Mouse (Mus musculus) regulatory T cell (primary cell): ENCODE data around the gene Cdhr2.

Experiments used
- in situ Hi-C: fragments of 300-600 bp; cut with MboI, MseI; formaldehyde crosslinking; loops from one replicate; pipeline ENCODE4 v1.15.1; 2025; ENCODE audit warnings: high pct_unique_total_duplicates

The Cdhr2 gene

GRCm38 (mm10) chr13:54749061-54749863, 48.0 kb downstream of the Cdhr2 start:
- in situ Hi-C loops = no loop called here

- in situ Hi-C loops = no loop called here
Measured at GRCm38 (mm10) chr13:54749864-54750411, 48.7 kb downstream of the Cdhr2 start, which contains the start of gene Gprin1. Gene Gprin1, minus strand, starts transcription at chr13:54749874.

DNA sequence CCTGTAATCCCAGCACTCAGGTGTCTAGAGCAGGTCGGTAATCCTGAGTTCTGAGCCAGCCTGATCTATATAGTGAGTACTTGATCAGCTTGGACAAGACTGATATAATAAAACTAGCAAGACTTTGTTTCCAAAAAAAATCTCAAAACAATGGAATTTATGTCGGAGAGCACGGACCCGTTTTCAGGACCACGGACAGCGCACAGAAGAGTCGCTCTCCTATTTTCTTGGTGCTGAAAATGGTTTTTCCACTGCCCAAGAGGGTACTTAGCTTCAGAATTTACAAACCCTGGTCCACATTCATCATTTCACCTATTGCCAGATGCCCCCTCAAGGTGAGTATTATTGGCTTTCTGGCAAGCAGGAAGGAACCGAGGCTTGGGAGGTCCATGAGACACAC, 49.4 kb downstream of the Cdhr2 start:
- in situ Hi-C loops = no loop called here

DNA sequence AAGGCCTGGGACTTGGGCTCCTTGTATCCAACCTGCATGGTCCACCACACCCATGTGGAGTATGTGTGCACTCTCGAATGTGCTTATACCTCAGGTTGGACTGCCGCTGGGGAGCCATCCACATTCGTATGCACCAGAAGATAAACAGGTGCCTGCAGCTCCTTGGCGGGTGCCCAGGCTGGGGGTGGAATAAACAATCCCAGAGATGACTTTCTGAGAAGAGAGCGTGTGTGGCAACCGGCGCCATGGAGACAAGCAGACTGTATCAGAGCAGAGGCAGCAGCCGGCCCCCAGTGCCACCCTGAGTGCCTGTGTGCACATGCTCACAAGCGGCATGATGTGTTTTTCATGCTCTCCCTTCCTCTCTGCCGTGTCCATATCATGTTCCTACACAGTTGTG, 51.4 kb downstream of the Cdhr2 start:
- in situ Hi-C loops = no loop called here

- in situ Hi-C loops = no loop called here
Measured at GRCm38 (mm10) chr13:54753733-54754132, 52.5 kb downstream of the Cdhr2 start.

- in situ Hi-C loops = no loop called here
Measured at GRCm38 (mm10) chr13:54754169-54755080, 53.2 kb downstream of the Cdhr2 start.

DNA sequence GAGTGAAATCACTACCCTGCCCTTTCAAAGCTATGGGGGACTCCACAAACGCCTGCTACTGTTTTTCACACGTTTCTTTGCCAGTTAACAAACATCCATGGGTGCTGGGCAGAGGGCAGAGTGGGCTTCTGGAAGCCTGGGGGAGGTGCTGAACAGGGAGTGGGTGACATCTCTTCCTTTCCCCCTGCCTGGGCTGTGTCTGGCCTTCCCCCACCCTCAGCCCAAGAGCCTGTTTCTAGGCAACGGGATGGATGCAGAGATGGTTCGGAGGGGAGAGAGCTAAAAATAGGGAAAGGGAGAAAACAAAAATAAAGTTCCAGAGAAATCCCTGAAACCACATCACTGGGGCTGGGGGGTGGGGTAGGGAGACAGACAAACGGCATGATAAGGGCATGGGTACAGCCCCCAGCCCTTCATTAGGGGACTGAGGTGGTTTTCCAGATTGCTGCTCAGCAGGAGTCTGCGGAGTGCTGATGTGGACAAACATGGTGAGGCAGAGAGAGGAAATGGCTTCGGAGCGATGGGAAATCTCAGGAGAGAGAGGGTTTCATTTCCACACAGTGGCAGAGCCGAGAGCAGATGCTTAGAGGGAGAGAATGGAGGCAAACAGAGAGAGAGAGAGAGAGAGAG, 54.1 kb downstream of the Cdhr2 start:
- in situ Hi-C loops = no loop called here

DNA sequence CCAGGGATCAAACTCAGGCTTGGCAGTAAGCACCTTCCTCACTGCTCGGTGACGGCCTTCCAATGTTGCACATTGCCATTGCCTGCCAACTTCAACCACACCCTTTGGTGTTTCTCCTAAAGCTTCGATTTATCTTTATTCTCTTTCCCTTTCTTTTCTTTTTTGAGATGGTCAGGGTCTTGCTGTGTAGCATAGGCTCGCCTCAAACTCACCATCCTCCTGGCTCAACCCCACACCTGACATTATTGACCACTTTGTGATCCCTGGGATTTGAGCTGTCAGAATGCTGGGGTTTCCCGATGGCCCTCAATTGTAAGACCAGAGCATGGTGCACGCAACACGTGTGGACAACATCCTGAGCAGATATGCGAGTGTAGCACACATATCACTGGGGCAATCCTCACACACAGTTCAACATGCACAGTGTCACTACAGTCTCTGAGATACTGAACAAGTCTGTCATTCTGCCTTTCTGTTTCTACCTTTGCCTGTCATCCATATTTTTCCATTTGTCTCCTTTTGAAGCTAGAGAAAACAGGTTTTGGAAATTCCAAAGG, 55.0 kb downstream of the Cdhr2 start:
- in situ Hi-C loops = no loop called here

- in situ Hi-C loops = no loop called here
Measured at GRCm38 (mm10) chr13:54757093-54757830, 56.0 kb downstream of the Cdhr2 start.

GRCm38 (mm10) chr13:54758045-54758755, 56.9 kb downstream of the Cdhr2 start:
- in situ Hi-C loops = no loop called here

GRCm38 (mm10) chr13:54758756-54759470, 57.7 kb downstream of the Cdhr2 start:
- in situ Hi-C loops = no loop called here

DNA sequence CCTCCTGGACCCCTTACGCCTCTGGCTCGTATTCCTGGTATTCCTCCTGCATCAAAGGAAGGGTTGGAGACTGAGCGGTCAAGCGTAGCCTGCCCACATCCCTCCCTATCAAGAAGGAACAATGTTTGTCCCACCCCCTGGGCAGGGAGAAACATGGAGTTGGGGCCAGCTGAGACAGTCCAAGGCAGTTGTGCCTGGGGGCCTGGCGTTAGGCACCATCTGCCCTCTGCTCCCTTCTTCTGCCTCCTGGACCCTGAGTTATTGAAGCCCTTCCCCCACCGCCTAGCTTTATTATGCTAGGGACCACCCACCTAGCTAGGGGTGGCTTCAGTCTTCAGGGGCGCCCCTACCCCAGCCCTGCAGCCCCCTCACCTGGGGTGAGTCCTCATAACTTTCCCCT, 58.2 kb downstream of the Cdhr2 start:
- in situ Hi-C loops = no loop called here

- in situ Hi-C loops = no loop called here
Measured at GRCm38 (mm10) chr13:54760164-54760795, 59.0 kb downstream of the Cdhr2 start.

DNA sequence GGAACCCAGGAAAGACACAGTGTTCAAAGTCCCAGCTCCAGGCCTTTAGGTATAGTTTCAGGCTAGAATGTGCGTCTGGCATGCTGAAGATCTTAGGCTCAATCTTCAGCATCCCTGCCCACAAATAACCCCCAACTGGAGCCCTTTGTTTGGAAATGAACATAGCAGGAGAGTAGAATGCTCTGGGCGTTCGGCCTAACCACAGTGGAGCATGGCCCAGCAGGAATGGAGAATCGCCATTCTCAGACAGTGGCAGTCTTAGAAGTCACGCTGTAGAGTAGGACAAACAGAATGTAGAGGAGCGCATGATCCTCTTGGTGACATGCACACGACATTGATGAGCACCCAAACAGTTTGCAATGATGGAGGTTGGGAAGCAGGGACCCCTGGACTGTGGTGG, 59.6 kb downstream of the Cdhr2 start:
- in situ Hi-C loops = no loop called here

- in situ Hi-C loops = no loop called here
Measured at GRCm38 (mm10) chr13:54765281-54766191, 64.3 kb downstream of the Cdhr2 start.

- in situ Hi-C loops = no loop called here
Measured at GRCm38 (mm10) chr13:54766192-54766768, 65.0 kb downstream of the Cdhr2 start, which contains the start of gene Sncb. Gene Sncb, minus strand, starts transcription at chr13:54766595.

GRCm38 (mm10) chr13:54767012-54767411, 65.8 kb downstream of the Cdhr2 start:
- in situ Hi-C loops = no loop called here
